Mouse (Mus musculus): ENCODE measurements around the gene Hhat. TPM values are rescaled to one million over a fixed set of nuclear protein-coding genes. Genes with fewer than 3 reads are reported as not detected.

Gene Hhat
- total and polyA plus RNA-seq, 3 experiments: 0.21 to 1.2 (median 1.1) TPM

DNA sequence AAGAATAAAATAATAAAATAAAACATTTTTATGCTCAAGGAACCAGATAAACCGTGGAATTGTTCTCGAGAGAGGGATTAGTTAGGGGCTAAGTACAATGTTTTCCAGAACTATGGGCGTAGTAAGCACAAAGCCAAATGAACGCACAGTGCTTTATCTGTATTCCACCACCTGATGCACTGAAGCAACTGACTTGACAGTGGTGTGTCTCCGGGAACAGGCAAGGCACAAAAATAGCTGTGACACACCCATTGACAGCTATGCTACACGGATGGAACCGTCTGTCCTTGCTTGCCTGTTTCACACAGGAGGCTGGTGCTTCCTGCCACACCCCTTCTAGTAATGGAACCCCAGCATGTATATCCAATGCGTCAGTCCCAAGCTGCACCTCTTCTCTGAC is 29.3 kb upstream of the Hhat start:
- Histone ChIP-seq H3K27ac (ENCODE audit: insufficient read depth, low read depth) (no peak overlapping the region), H3K4me2 (ENCODE audit: insufficient read depth, low read depth, poor library complexity, severe bottlenecking) (no peak overlapping the region), H3K4me3 (replicated peaks in 1 of 3; ENCODE audit: low read depth in 2 of 3, low read length in 2 of 3, poor library complexity in 1 of 3) (no peak overlapping the region), H3K36me3 (replicated peaks in 1 of 2; ENCODE audit: control insufficient read depth in 1 of 2, insufficient read depth in 1 of 2, low read length in 1 of 2) (no peaks in the 10 kb centered on the region), H3K9me3 (replicated peaks; ENCODE audit: low read length) (peaks cover 2% of the 10 kb centered on the region), H3K27me3 (replicated peaks) (no peaks in the 10 kb centered on the region), H3K4me1 (ENCODE audit: control insufficient read depth in 1 of 2, insufficient read depth in 2 of 2) (0 out of 4 replicates have a peak, but pooled peaks cover 0 to 5% of the 10 kb centered on the region in 2 experiments), H3K79me2 (replicated peaks; ENCODE audit: control insufficient read depth, extremely low read depth, insufficient read depth, poor library complexity, severe bottlenecking) (no peaks in the 10 kb centered on the region), H3K9ac (ENCODE audit: insufficient read depth, low read depth) (no peak overlapping the region)
- in situ Hi-C loops (cut with MboI; ENCODE audit: low pct_ligation_motif_present, low pct_unique_long_range_greater_than_20kb, low sequenced_read_pairs): no loop called here
- dilution Hi-C loops (cut with MboI; ENCODE audit: extremely low pct_ligation_motif_present, extremely low pct_unique_long_range_greater_than_20kb, low sequenced_read_pairs): no loop called here
- no peak for DNase-seq (ENCODE audit: extremely low read depth)
- TF ChIP-seq TCF12 (IDR thresholded peaks at IDR 0.05; ENCODE audit: low read depth, low read length) (no peak), PAX5 (IDR thresholded peaks at IDR 0.05; ENCODE audit: low read length) (no peak), USF2 (conservative IDR thresholded peaks at IDR 0.05; ENCODE audit: low read depth, low read length) (no peak), MXI1 (IDR thresholded peaks at IDR 0.05; ENCODE audit: low read depth, low read length) (no peak), POLR2A (IDR thresholded peaks at IDR 0.05; ENCODE audit: low read depth, low read length) (no peak), SMC3 (IDR thresholded peaks at IDR 0.05; ENCODE audit: low read depth, low read length) (no peak), POLR2AphosphoS2 (IDR thresholded peaks at IDR 0.05; ENCODE audit: low read depth, low read length) (no peak), NRF1 (IDR thresholded peaks at IDR 0.05; ENCODE audit: low read depth, low read length) (no peak), ZKSCAN1 (IDR thresholded peaks at IDR 0.05; ENCODE audit: borderline replicate concordance, low read depth, low read length) (no peak), KAT2A (IDR thresholded peaks at IDR 0.05; ENCODE audit: insufficient replicate concordance, low read length) (no peak), USF1 (IDR thresholded peaks at IDR 0.05; ENCODE audit: low read depth, low read length) (no peak), CHD2 (IDR thresholded peaks at IDR 0.05; ENCODE audit: low read length) (no peak), MAX (IDR thresholded peaks at IDR 0.05; ENCODE audit: low read length) (no peak), UBTF (IDR thresholded peaks at IDR 0.05; ENCODE audit: low read depth, low read length) (no peak), JUND (conservative IDR thresholded peaks at IDR 0.05; ENCODE audit: low read depth, low read length) (no peak)

DNA sequence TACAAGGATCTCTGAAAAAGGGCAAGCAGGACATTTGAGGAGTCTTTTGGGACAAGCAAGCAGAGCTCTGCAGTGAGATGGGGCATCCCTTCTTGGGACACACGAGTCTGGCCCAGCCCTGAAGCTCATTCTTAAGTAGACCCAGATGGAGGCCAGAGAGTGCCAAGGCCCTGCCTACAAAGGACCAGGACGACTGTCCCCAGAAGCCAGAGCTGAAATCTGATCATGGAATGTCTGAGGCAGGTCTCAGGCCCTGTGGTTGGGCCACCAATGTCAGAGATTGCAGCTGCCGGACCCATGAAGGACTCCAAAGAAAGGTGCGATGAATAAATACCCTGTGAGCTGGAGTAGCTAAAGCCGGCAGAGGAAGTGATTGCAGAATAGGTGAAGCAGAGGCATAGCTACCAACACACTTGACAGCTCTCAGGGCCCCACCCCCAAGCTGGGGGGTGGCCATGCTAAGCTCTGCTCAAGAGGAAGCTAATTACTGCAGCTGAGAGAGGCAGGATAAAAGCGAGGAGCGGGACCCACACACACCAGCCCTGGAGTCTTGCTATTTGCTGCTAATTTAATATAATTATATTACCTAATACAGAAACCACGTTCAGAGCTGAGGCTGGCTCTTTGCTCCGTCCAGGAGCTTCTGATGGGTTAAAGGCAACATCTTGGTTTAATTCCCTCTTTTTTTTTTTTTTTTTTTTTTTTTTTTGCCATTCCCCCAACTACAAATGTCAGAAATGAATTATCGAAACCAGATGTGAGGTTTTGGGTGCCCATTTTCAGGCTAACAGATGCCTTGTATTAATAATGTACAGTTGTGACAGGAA is 28.4 kb upstream of the Hhat start:
- 0 out of 4 replicates have a peak, but pooled peaks cover 0 to 5% of the 10 kb centered on the region in 2 experiments for H3K4me1 ChIP-seq (ENCODE audit: control insufficient read depth in 1 of 2, insufficient read depth in 2 of 2)
- H3K4me3 ChIP-seq (replicated peaks in 1 of 3; ENCODE audit: low read depth in 2 of 3, low read length in 2 of 3, poor library complexity in 1 of 3): no peak overlapping the region
- no peak overlapping the region for H3K9ac ChIP-seq (ENCODE audit: insufficient read depth, low read depth)
- TF ChIP-seq USF1 (IDR thresholded peaks at IDR 0.05; ENCODE audit: low read depth, low read length) (no peak), SMC3 (IDR thresholded peaks at IDR 0.05; ENCODE audit: low read depth, low read length) (no peak), ZMIZ1 (IDR thresholded peaks at IDR 0.05; ENCODE audit: low read depth, low read length) (no peak), POLR2A (IDR thresholded peaks at IDR 0.05; ENCODE audit: low read depth, low read length) (no peak), E2F4 (IDR thresholded peaks at IDR 0.05; ENCODE audit: insufficient replicate concordance, low read depth, low read length) (no peak), ZC3H11A (IDR thresholded peaks at IDR 0.05; ENCODE audit: low read depth, low read length) (no peak), NELFE (IDR thresholded peaks at IDR 0.05; ENCODE audit: low read depth, low read length) (no peak), SIN3A (IDR thresholded peaks at IDR 0.05; ENCODE audit: low read length) (no peak), ELF1 (IDR thresholded peaks at IDR 0.05; ENCODE audit: low read depth, low read length) (no peak), KAT2A (IDR thresholded peaks at IDR 0.05; ENCODE audit: insufficient replicate concordance, low read length) (no peak)
- no peaks in the 10 kb centered on the region for H3K79me2 ChIP-seq (replicated peaks; ENCODE audit: control insufficient read depth, extremely low read depth, insufficient read depth, poor library complexity, severe bottlenecking)
- dilution Hi-C loops (cut with MboI; ENCODE audit: extremely low pct_ligation_motif_present, extremely low pct_unique_long_range_greater_than_20kb, low sequenced_read_pairs) (no loop called here), in situ Hi-C loops (cut with MboI; ENCODE audit: low pct_ligation_motif_present, low pct_unique_long_range_greater_than_20kb, low sequenced_read_pairs) (no loop called here)
- no peaks in the 10 kb centered on the region for H3K36me3 ChIP-seq (replicated peaks in 1 of 2; ENCODE audit: control insufficient read depth in 1 of 2, insufficient read depth in 1 of 2, low read length in 1 of 2)
- H3K27ac ChIP-seq (ENCODE audit: insufficient read depth, low read depth): no peak overlapping the region
- DNase-seq (ENCODE audit: extremely low read depth): no peak
- no peaks in the 10 kb centered on the region for H3K27me3 ChIP-seq (replicated peaks)
- H3K4me2 ChIP-seq (ENCODE audit: insufficient read depth, low read depth, poor library complexity, severe bottlenecking): no peak overlapping the region
- peaks cover 2% of the 10 kb centered on the region for H3K9me3 ChIP-seq (replicated peaks; ENCODE audit: low read length)
